Mouse (Mus musculus) liver, embryonic 14.5 days (tissue): ENCODE results near the gene Slc25a29.

Experiments used
- CTCF ChIP-seq: IDR thresholded peaks from 2 replicates; pipeline ENCODE4 v1.5.1; 2016; ENCODE audit warnings: antibody characterized with exemption, low read depth, control low read depth
- EP300 ChIP-seq: IDR thresholded peaks from 2 replicates; pipeline ENCODE4 v1.6.1; 2016; ENCODE audit warnings: antibody characterized with exemption, low read depth

DNA sequence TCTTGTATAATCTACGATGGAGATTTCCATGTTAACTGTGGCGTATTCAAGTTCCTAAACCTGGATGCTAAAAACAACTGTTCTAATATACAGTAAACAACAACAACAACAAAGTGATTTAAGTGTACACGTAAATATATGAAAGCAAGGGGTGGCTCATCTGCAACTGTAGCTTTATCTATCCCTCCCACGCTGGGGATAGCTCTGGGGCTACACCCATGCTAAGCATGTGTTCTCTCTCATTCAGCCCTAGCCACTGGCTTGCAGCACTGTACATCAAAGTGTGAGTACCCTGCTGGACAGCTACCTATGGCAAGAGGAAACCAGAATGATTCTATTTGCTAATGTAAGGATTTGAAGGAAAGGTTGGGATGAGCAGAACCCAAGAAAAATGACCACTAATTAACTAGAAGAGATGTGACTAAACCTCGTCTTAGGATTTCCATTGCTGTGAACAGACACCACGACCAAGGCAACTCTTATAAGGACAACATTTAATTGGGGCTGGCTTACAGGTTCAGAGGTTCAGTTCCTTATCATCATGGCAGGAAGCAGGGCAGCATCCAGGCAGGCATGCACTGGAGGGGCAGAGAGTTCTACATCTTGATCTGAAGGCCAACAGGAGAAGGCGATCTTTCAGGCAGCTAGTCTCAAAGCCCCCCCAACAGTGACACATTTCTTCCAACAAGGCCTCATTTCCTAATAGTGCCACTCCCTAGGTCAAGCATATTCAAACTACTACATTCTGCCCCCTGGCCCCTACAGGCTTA, 55.4 kb downstream of the Slc25a29 start:
- TF ChIP-seq CTCF = peak; percentile 22; the same call in 1 of the 2 replicates
- peak; percentile 76 for TF ChIP-seq EP300
